Mouse (Mus musculus) 3134 (cell line): Measurements from ENCODE around the gene Met.

Experiments used
- DNase-seq: peaks from one replicate; pipeline ENCODE4 v3.0.0-alpha.2; 2011; ENCODE audit warnings: low spot score; ENCODE audit not compliant: insufficient read length; ENCODE audit errors: extremely low read depth

The Met gene

GRCm38 (mm10) chr6:17595712-17596462, 132.3 kb downstream of the Met start:
- no peak for DNase-seq

GRCm38 (mm10) chr6:17599373-17599772, 135.8 kb downstream of the Met start:
- DNase-seq: no peak

GRCm38 (mm10) chr6:17601526-17601925, 137.9 kb downstream of the Met start:
- DNase-seq: no peak

- DNase-seq: no peak
Observed at GRCm38 (mm10) chr6:17606915-17607314, 143.3 kb downstream of the Met start.

- no peak for DNase-seq
Observed at GRCm38 (mm10) chr6:17611352-17612010, 147.9 kb downstream of the Met start.

- DNase-seq: no peak
Observed at GRCm38 (mm10) chr6:17612652-17613051, 149.1 kb downstream of the Met start.

GRCm38 (mm10) chr6:17620823-17621222, 157.2 kb downstream of the Met start:
- no peak for DNase-seq

GRCm38 (mm10) chr6:17621436-17621835, 157.8 kb downstream of the Met start:
- DNase-seq: no peak
